ENCODE assay signal across 15 mouse cellular contexts in genomic region chr2:167394426-167394825, GRCm38 (mm10).
"Had no signal": no experiment of that assay in that cellular context is flagged by ENCODE, and none has a peak within 500 bp of the region (broad histone marks: within the 10 kb centered on the region; RNA-seq: fewer than 3 reads in every experiment).

No protein-coding gene starts in this region.

- H3K4me1 ChIP-seq: neural tube, embryonic 15.5 days; stomach, embryonic 15.5 days had no signal

- H3K27ac ChIP-seq: neural tube, embryonic 15.5 days; stomach, embryonic 15.5 days; stomach, postnatal 0 days had no signal

- DNase-seq: retina, postnatal 1 day; right cerebral cortex, adult 18-20 months; right cerebral cortex, postnatal 14 days; right cerebral cortex, postnatal 25 days; right cerebral cortex, postnatal 4 days; spleen, adult 18-20 months; thymus, adult 18-20 months; thymus, adult 2 months; thymus, postnatal 14 days; thymus, postnatal 25 days; thymus, postnatal 36 days; thymus, postnatal 4 days had no signal

- H3K27me3 ChIP-seq: neural tube, embryonic 15.5 days; stomach, embryonic 15.5 days had no signal

- H3K36me3 ChIP-seq: neural tube, embryonic 15.5 days; stomach, embryonic 15.5 days had no signal

- H3K9me3 ChIP-seq: neural tube, embryonic 15.5 days; stomach, embryonic 15.5 days had no signal

- H3K4me3 ChIP-seq: neural tube, embryonic 15.5 days; stomach, embryonic 15.5 days had no signal

- H3K9ac ChIP-seq: neural tube, embryonic 15.5 days; stomach, embryonic 15.5 days had no signal
